ENCODE assay signal across 8 mouse cellular contexts in genomic region chr11:106961471-106962081, GRCm38 (mm10). TPM values are rescaled to one million over a fixed set of nuclear protein-coding genes. Genes with fewer than 3 reads are reported as not detected.
DNase-seq lines count a peak whose midpoint lies in the region; ATAC-seq lines count a peak whose summit lies in the region.

No protein-coding gene starts in this region.

- no peaks in the 10 kb centered on the region for H3K36me3 ChIP-seq in kidney, embryonic 15.5 days
- H3K36me3 ChIP-seq in midbrain, embryonic 13.5 days = no peaks in the 10 kb centered on the region
- no peaks in the 10 kb centered on the region for H3K36me3 ChIP-seq in forebrain, embryonic 15.5 days

- DNase-seq in kidney, adult 18-20 months = no peak
- peak; percentile 80 for DNase-seq in lung, postnatal 36 days
- DNase-seq in thymus, postnatal 36 days = peak; percentile 69 to 77
- DNase-seq in cerebellum, postnatal 14 days = no peak

- no peak overlapping the region for H3K9ac ChIP-seq in kidney, embryonic 15.5 days
- H3K9ac ChIP-seq in midbrain, embryonic 13.5 days (replicated peaks) = no peak overlapping the region
- H3K9ac ChIP-seq in forebrain, embryonic 15.5 days (replicated peaks) = no peak overlapping the region

- no peak for ATAC-seq in kidney, embryonic 15.5 days (replicated peaks; ENCODE audit: low FRiP score)
- peak; percentile 87 for ATAC-seq in inflammation-experienced regulatory T-cells, adult 6 months
- ATAC-seq in midbrain, embryonic 13.5 days = no peak
- no peak for ATAC-seq in forebrain, embryonic 15.5 days (replicated peaks)

- no peaks in the 10 kb centered on the region for H3K27me3 ChIP-seq in kidney, embryonic 15.5 days
- H3K27me3 ChIP-seq in midbrain, embryonic 13.5 days = no peaks in the 10 kb centered on the region
- H3K27me3 ChIP-seq in forebrain, embryonic 15.5 days = no peaks in the 10 kb centered on the region

- H3K4me2 ChIP-seq in kidney, embryonic 15.5 days = no peak overlapping the region
- no peak overlapping the region for H3K4me2 ChIP-seq in midbrain, embryonic 13.5 days (replicated peaks)
- H3K4me2 ChIP-seq in forebrain, embryonic 15.5 days (replicated peaks) = no peak overlapping the region

- H3K27ac ChIP-seq in kidney, embryonic 15.5 days = peak overlapping the region; percentile 56
- H3K27ac ChIP-seq in midbrain, embryonic 13.5 days = no peak overlapping the region
- H3K27ac ChIP-seq in forebrain, embryonic 15.5 days (replicated peaks) = no peak overlapping the region

- 65% methylated on average over 13 of the region's 13 CpGs for WGBS in kidney, embryonic 15.5 days
- 83% methylated on average over 13 of the region's 13 CpGs for WGBS in midbrain, embryonic 13.5 days
- WGBS in forebrain, embryonic 15.5 days = 81% methylated on average over 13 of the region's 13 CpGs

- peaks cover 20% of the 10 kb centered on the region for H3K4me1 ChIP-seq in kidney, embryonic 15.5 days
- H3K4me1 ChIP-seq in midbrain, embryonic 13.5 days (replicated peaks) = no peaks in the 10 kb centered on the region
- H3K4me1 ChIP-seq in forebrain, embryonic 15.5 days = no peaks in the 10 kb centered on the region

- peaks cover 2% of the 10 kb centered on the region; the same call in 1 of the 2 replicates for H3K9me3 ChIP-seq in kidney, embryonic 15.5 days (replicated peaks)
- H3K9me3 ChIP-seq in midbrain, embryonic 13.5 days = no peaks in the 10 kb centered on the region
- no peaks in the 10 kb centered on the region for H3K9me3 ChIP-seq in forebrain, embryonic 15.5 days

- H3K4me3 ChIP-seq in kidney, embryonic 15.5 days (replicated peaks) = no peak overlapping the region
- no peak overlapping the region for H3K4me3 ChIP-seq in midbrain, embryonic 13.5 days (replicated peaks)
- no peak overlapping the region for H3K4me3 ChIP-seq in forebrain, embryonic 15.5 days

RNA-seq across cellular contexts. Expression of gene Kpna2, which starts 37.8 kb away (rescaled TPM):
- polyA plus RNA-seq in kidney, embryonic 15.5 days (2015; fragmentation: Nextera tagmentation; extraction: Ambion mirVana) = 407 and 415 TPM in 2 replicates
- polyA plus RNA-seq in inflammation-experienced regulatory T-cells, adult 6 months (2017; shearing (Covaris generic)) = 100 to 1,000 TPM; 112 to 274 (median 131) TPM
- 288 and 305 TPM in 2 replicates for polyA plus RNA-seq in midbrain, embryonic 13.5 days (2015; fragmentation: Nextera tagmentation; extraction: Ambion mirVana)
- 262 and 282 TPM in 2 replicates for polyA plus RNA-seq in forebrain, embryonic 15.5 days (2015; fragmentation: Nextera tagmentation; extraction: Ambion mirVana)

RNA-seq across cellular contexts. Expression of gene Smurf2, which starts 41.1 kb away (rescaled TPM):
- polyA plus RNA-seq in kidney, embryonic 15.5 days (2015; fragmentation: Nextera tagmentation; extraction: Ambion mirVana) = 12.8 and 13.7 TPM in 2 replicates
- 10 to 100 TPM in 2 of 3 experiments, 1 to 10 TPM in 1; 8.4 to 25.2 (median 21.6) TPM for polyA plus RNA-seq in inflammation-experienced regulatory T-cells, adult 6 months (2017; shearing (Covaris generic))
- 16.5 and 17.4 TPM in 2 replicates for polyA plus RNA-seq in midbrain, embryonic 13.5 days (2015; fragmentation: Nextera tagmentation; extraction: Ambion mirVana)
- 15.4 and 16.0 TPM in 2 replicates for polyA plus RNA-seq in forebrain, embryonic 15.5 days (2015; fragmentation: Nextera tagmentation; extraction: Ambion mirVana)

Comparison
In these comparisons a context has a peak if more than half of its experiments do, and no peak if none do; other contexts are left out.
1. DNase-seq: peak in lung, postnatal 36 days (single experiment) and thymus, postnatal 36 days (2 of 2); none in kidney, adult 18-20 months (single experiment) and cerebellum, postnatal 14 days (0 of 2).